Mouse (Mus musculus) embryonic facial prominence, embryonic 14.5 days (tissue): Measurements from ENCODE around the gene Zcchc24. TPM values are rescaled to one million over a fixed set of nuclear protein-coding genes. Genes with fewer than 3 reads are reported as not detected.

Source experiments
- ATAC-seq: fragments of 200-750 bp; cut with Nextera tagmentation; 2 replicates; pipeline ENCODE4 v1.8.0; 2017; ENCODE audit warnings: low read depth, moderate number of reproducible peaks, moderate TSS enrichment
- DNase-seq: peaks from one replicate; pipeline ENCODE4 v3.0.0-alpha.2; 2015; ENCODE audit warnings: low spot score
- H3K27ac ChIP-seq: fragments of 300-500 bp; sonication (generic); replicated peaks from 2 replicates; pipeline ENCODE4 v1.5.1; 2014; ENCODE audit warnings: low read depth, mild to moderate bottlenecking, low read length, moderate library complexity
- H3K27me3 ChIP-seq: fragments of 300-500 bp; sonication (generic); replicated peaks from 2 replicates; pipeline ENCODE4 v1.6.1; 2014; ENCODE audit warnings: low read length; ENCODE audit not compliant: control insufficient read depth, insufficient read depth
- H3K36me3 ChIP-seq: fragments of 300-500 bp; sonication (generic); 2 replicates; pipeline ENCODE4 v1.6.1; 2014; ENCODE audit warnings: low read length, mixed read lengths; ENCODE audit not compliant: control insufficient read depth, insufficient read depth
- H3K4me1 ChIP-seq: fragments of 300-500 bp; sonication (generic); 2 replicates; pipeline ENCODE4 v1.6.1; 2014; ENCODE audit warnings: antibody characterized with exemption, low read length; ENCODE audit not compliant: control insufficient read depth, insufficient read depth
- H3K4me2 ChIP-seq: fragments of 300-500 bp; sonication (generic); 2 replicates; pipeline ENCODE4 v1.6.1; 2014; ENCODE audit warnings: low read depth, mild to moderate bottlenecking, low read length, moderate library complexity, mixed read lengths
- H3K4me3 ChIP-seq: fragments of 300-500 bp; sonication (generic); 2 replicates; pipeline ENCODE4 v1.5.1; 2014; ENCODE audit warnings: low read depth, mild to moderate bottlenecking, low read length
- H3K9ac ChIP-seq: fragments of 300-500 bp; sonication (generic); 2 replicates; pipeline ENCODE4 v1.6.1; 2014; ENCODE audit warnings: low read depth, mild to moderate bottlenecking, low read length, moderate library complexity, mixed read lengths
- H3K9me3 ChIP-seq: fragments of 300-500 bp; sonication (generic); 2 replicates; pipeline ENCODE4 v1.6.1; 2016; ENCODE audit warnings: low read length; ENCODE audit not compliant: control insufficient read depth
- WGBS: fragments of 180-500 bp; shearing (Covaris S2); extraction: QIAGEN DNeasy Blood & Tissue Kit; methylation state at CpG from one replicate; pipeline ENCODE4 v1.1.7; 2014; 5-methylcytosine and 5-hydroxymethylcytosine counted together
- polyA plus RNA-seq: library from polyadenylated mRNA; unstranded; fragments of >200 nt; fragmentation: Nextera tagmentation; extraction: Ambion mirVana; gene quantifications from 2 replicates; pipeline ENCODE4 v1.2.1, GENCODE M21; 2014

Zcchc24 gene
- polyA plus RNA-seq, 1 experiment from 2014 or later = 45.6 TPM

DNA sequence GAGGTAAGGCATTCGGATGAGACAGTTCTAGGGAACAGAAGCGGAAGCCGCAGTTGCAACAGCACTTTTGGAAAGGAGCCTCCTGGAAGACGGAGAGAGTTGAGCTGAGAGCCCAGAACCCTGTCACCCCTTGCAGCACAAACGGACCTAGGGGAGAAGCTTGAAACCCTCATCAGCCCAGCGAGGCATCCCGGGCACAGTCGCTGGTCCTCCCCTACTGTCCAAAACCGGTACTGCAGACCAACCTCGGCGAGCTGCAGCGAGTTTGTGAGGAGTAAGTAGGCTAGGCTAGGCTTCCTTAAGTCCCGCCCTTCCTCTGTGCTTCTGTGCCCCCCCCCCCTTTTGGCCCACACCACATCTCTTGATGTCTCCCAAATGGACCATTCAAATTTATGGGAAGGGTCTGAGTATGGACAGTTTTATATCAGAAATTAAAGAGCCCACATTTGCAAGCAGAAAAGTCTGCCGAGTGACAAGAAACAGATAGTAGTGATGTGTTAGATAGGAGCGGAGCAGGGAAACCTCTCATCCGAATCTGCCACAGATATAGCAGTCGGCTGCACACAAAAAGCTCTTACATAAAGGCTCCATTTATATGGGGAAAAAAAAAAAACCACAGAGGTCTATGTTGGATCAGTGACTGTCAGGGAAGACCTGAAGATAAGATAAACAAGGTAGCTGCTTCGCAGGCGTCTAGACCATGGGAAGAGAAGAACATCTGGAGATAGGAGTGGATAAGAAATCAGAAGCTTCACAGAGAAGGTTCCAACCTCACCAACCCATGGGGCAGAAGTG, 31.5 kb upstream of the Zcchc24 start:
- WGBS = 25% methylated on average over 19 of the region's 19 CpGs
- Histone ChIP-seq H3K4me2 (peak overlapping the region; percentile 41), H3K27ac (no peak overlapping the region), H3K9me3 (no peaks in the 10 kb centered on the region), H3K36me3 (no peaks in the 10 kb centered on the region), H3K4me1 (peaks cover 26% of the 10 kb centered on the region), H3K27me3 (no peaks in the 10 kb centered on the region), H3K9ac (no peak overlapping the region), H3K4me3 (no peak overlapping the region)
- peak; percentile 76 for DNase-seq
- peak; percentile 51 for ATAC-seq

DNA sequence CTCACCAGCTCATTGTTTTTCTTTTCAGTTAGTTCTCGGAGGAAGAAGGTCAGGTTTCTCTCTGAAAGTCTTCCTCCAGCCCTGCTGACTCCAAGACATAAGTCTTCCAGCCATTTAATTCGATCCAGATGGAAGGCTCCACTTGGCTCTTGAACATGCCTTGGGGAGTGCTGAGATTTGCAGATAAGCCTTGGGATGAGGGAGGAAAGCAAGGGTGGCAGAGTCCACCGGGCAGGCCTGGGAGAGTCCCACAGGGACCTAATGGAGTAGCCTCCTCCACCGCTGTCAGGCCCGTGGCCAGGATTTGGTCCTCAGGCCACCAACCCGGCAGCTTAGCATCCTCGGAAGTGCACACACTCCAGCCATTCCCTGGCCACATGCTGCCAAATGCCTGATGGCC, 27.8 kb upstream of the Zcchc24 start:
- no peak overlapping the region for H3K4me3 ChIP-seq
- H3K27me3 ChIP-seq = no peaks in the 10 kb centered on the region
- H3K4me2 ChIP-seq = peak overlapping the region; percentile 11; the same call in 1 of the 2 replicates
- H3K36me3 ChIP-seq = no peaks in the 10 kb centered on the region
- H3K9me3 ChIP-seq = no peaks in the 10 kb centered on the region
- 33% methylated on average over 7 of the region's 7 CpGs for WGBS
- peak; percentile 80 for DNase-seq
- peaks cover 14% of the 10 kb centered on the region; the same call in 1 of the 2 replicates for H3K4me1 ChIP-seq
- peak overlapping the region; percentile 78 for H3K27ac ChIP-seq
- H3K9ac ChIP-seq = no peak overlapping the region
- no peak for ATAC-seq

DNA sequence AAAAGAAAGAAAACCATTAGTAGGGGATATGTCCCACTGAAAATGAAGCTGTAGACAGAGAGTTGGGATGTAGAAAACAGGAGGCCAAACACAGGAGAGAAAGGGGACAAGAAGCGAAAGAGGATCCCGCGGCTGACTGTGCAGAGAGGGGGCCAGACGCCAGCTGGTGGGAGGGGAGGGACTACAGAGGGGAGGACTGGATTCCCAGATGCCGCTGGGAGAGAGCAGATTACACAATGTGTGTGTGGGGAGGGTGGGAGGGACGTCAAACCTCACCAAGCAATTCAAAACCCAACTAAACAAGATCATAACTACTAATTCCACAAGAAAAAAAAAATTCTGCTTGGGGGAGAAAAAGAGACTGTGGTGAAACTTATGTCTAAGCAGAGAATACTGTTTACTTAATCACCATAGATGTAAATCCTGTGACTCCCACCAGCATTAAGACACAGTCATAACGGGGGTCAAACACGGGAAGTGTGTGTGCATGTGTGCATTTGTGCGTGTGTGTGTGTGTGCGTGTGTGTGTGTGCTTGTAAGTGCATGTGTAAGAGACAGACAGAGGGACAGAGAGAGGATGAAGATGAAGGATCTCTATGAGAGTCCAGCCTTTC, 26.8 kb upstream of the Zcchc24 start:
- H3K4me1 ChIP-seq = peaks cover 14% of the 10 kb centered on the region; the same call in 1 of the 2 replicates
- H3K4me2 ChIP-seq = no peak overlapping the region
- H3K36me3 ChIP-seq = no peaks in the 10 kb centered on the region
- ATAC-seq (peak; percentile 94), DNase-seq (peak; percentile 91)
- H3K9me3 ChIP-seq = no peaks in the 10 kb centered on the region
- H3K27me3 ChIP-seq = no peaks in the 10 kb centered on the region
- WGBS = 18% methylated on average over 10 of the region's 10 CpGs
- H3K27ac ChIP-seq = peak overlapping the region; percentile 78
- no peak overlapping the region for H3K4me3 ChIP-seq
- H3K9ac ChIP-seq = no peak overlapping the region

DNA sequence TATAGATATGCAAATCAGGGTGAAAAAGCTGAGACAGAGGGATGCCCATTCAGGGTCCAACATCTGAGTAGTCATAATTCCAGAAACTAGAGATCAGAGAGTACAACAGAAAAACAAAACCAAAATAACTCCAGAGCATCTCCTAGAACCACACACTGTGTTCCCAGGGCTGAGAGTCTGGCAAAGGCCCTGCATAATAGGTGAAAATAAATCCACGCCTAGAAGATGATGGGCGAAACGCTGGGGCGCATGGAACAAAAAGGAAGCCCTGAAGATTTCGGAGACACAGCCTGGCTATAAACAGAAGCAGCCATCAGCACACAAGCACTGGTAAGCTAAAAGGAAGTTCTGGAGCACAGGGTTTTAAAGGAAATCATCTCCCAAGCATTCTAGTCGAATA, 26.2 kb upstream of the Zcchc24 start:
- WGBS = 47% methylated on average over 6 of the region's 6 CpGs

DNA sequence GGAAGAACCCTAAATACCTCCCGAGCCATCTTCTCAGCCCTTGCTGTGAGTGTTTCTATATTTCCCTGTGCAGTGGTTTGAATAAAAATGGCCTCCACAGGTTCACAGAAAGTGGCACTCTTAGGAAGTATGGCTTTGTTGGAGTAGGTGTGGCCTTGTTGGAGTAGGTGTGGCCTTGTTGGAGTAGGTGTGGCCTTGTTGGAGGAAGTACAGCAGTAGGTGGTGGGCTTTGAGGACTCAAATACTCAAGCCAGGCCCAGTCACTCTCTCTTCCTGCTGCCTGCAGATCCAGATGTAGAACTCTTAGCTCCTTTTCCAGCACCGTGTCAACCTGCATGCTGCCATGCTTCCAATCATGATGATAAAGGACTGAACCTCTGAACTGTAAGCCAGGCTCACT, 25.5 kb upstream of the Zcchc24 start:
- H3K27me3 ChIP-seq = no peaks in the 10 kb centered on the region
- WGBS = 96% methylated on average over 2 of the region's 2 CpGs
- H3K36me3 ChIP-seq = no peaks in the 10 kb centered on the region
- DNase-seq = no peak
- no peak overlapping the region for H3K4me2 ChIP-seq
- no peak overlapping the region for H3K4me3 ChIP-seq
- no peaks in the 10 kb centered on the region for H3K9me3 ChIP-seq
- H3K4me1 ChIP-seq = peaks cover 14% of the 10 kb centered on the region; the same call in 1 of the 2 replicates
- no peak for ATAC-seq
- H3K27ac ChIP-seq = no peak overlapping the region
- no peak overlapping the region for H3K9ac ChIP-seq

More for the DNA sequence above, 26.2 kb upstream of the Zcchc24 start:
- no peaks in the 10 kb centered on the region for H3K9me3 ChIP-seq
- H3K4me1 ChIP-seq = peaks cover 14% of the 10 kb centered on the region; the same call in 1 of the 2 replicates
- no peak for ATAC-seq
- no peaks in the 10 kb centered on the region for H3K27me3 ChIP-seq
- no peak overlapping the region for H3K4me2 ChIP-seq
- no peak overlapping the region for H3K9ac ChIP-seq
- H3K4me3 ChIP-seq = no peak overlapping the region
- H3K27ac ChIP-seq = peak overlapping the region; percentile 78
- H3K36me3 ChIP-seq = no peaks in the 10 kb centered on the region
- no peak for DNase-seq

DNA sequence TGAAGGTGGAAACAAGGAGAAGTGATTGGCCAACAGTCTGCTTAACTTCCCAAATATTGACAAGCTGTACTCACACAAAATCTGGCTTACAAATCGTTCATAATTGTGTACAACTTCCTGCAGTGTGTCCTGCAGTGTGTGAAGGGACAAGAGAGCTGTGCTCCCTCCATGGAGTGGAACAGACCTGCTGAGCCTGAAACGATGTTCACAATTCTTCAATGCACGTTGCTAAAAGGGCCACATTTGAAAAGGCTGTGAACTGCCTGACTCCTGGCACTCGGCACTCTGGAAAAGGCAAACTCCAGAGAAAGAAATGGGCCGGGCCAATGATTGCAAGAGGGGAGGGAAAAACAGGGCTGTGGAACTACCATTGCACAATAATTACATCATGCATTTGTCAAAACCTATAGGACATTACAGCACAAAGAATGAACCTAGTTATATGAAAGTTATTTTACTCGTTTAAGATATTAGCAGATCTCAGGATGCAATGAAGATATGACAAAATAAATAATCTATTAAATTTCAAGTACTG, 22.0 kb upstream of the Zcchc24 start:
- Histone ChIP-seq H3K36me3 (no peaks in the 10 kb centered on the region), H3K27me3 (no peaks in the 10 kb centered on the region), H3K9me3 (no peaks in the 10 kb centered on the region), H3K9ac (no peak overlapping the region), H3K4me3 (no peak overlapping the region), H3K4me1 (peaks cover 14% of the 10 kb centered on the region), H3K27ac (no peak overlapping the region), H3K4me2 (no peak overlapping the region)
- DNase-seq (no peak), ATAC-seq (no peak)
- WGBS = 61% methylated on average over 6 of the region's 6 CpGs

DNA sequence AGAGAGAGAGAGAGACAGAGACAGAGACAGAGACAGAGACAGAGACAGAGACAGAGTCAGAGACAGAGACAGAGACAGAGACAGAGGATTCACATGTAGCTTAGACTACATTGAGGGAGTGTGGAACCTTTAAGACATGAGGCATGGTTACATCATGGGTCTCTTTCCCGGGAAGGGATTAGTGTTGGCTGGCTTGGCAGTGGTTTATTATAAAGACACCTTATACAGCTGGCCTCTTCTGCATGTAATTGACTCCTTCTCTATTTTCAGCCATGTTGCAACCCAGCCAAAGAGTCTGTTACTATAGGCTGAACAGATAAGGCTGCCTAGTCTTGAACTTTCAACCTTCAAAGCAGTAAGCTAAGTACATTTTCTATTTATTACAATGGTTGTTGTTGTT, 21.1 kb upstream of the Zcchc24 start:
- Histone ChIP-seq H3K4me2 (no peak overlapping the region), H3K27me3 (no peaks in the 10 kb centered on the region), H3K9me3 (no peaks in the 10 kb centered on the region), H3K4me1 (peaks cover 11% of the 10 kb centered on the region), H3K4me3 (no peak overlapping the region), H3K9ac (no peak overlapping the region), H3K27ac (no peak overlapping the region), H3K36me3 (no peaks in the 10 kb centered on the region)
- no peak for DNase-seq
- ATAC-seq = peak; percentile 51; the same call in 1 of the 2 replicates
- WGBS = 22% methylated on average over 1 of the region's 1 CpGs

DNA sequence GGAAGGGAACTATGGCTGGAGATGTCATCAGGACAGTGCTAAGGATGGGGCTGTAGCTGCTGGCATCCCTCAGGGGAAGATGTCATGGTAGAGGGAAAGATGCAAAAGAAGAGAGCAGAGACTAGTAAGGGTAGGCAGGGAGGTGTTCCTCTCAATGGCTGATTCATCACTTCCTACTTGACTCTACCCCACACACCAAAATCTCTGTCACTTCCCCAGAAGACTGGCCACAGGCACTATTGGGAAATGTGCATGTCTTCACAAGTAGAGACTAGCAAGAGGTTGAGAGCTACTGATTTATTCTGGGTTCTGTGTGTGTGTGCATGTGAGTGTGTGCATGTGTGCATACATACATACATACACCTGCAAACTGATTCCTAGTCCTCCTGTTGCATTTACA, 20.4 kb upstream of the Zcchc24 start:
- H3K27me3 ChIP-seq = no peaks in the 10 kb centered on the region
- H3K4me2 ChIP-seq = no peak overlapping the region
- peaks cover 11% of the 10 kb centered on the region for H3K4me1 ChIP-seq
- no peak overlapping the region for H3K9ac ChIP-seq
- no peak overlapping the region for H3K27ac ChIP-seq
- DNase-seq (no peak), ATAC-seq (no peak)
- H3K4me3 ChIP-seq = no peak overlapping the region
- H3K36me3 ChIP-seq = no peaks in the 10 kb centered on the region
- H3K9me3 ChIP-seq = no peaks in the 10 kb centered on the region
